In genomic region chr6:139307651-139308050, GRCm38 (mm10) we compare ENCODE assay signal across 12 mouse cellular contexts.
DNase-seq lines count a peak whose midpoint lies in the region; ATAC-seq lines count a peak whose summit lies in the region.
"Had no signal": no experiment of that assay in that cellular context is flagged by ENCODE, and none has a peak within 500 bp of the region (broad histone marks: within the 10 kb centered on the region; RNA-seq: fewer than 3 reads in every experiment).

No protein-coding gene starts in this region.

- no peak overlapping the region for H3K4me2 ChIP-seq in forebrain, embryonic 14.5 days (ENCODE audit: low read length)
- H3K4me2 ChIP-seq: embryonic facial prominence, embryonic 12.5 days; heart, embryonic 13.5 days; liver, embryonic 13.5 days had no signal

- DNase-seq in frontal cortex, postnatal 36 days (ENCODE audit: low spot score in 2 of 2): no peak
- peak; percentile 68 for DNase-seq in brain, adult 2 months (ENCODE audit: low read depth, low spot score)
- DNase-seq in forebrain, embryonic 14.5 days (ENCODE audit: low spot score): peak; percentile 42
- peak; percentile 4 to 5 for DNase-seq in layer of hippocampus, postnatal 36 days
- DNase-seq in left cerebral cortex, postnatal 36 days (ENCODE audit: low spot score in 2 of 2): no peak
- DNase-seq in thymus, postnatal 25 days: no peak
- DNase-seq in lung, postnatal 4 days: no peak
- DNase-seq: liver, embryonic 13.5 days had no signal

- H3K9me3 ChIP-seq in forebrain, embryonic 14.5 days (replicated peaks; ENCODE audit: control insufficient read depth, low read length): no peaks in the 10 kb centered on the region
- H3K9me3 ChIP-seq: embryonic facial prominence, embryonic 12.5 days; heart, embryonic 13.5 days; liver, embryonic 13.5 days had no signal

- 3% methylated on average over 5 of the region's 5 CpGs for WGBS in forebrain, embryonic 14.5 days

- no peaks in the 10 kb centered on the region for H3K36me3 ChIP-seq in forebrain, embryonic 14.5 days (ENCODE audit: control insufficient read depth, insufficient read depth, low read length)
- H3K36me3 ChIP-seq: embryonic facial prominence, embryonic 12.5 days; heart, embryonic 13.5 days; liver, embryonic 13.5 days had no signal

- no peak overlapping the region for H3K9ac ChIP-seq in forebrain, embryonic 14.5 days (ENCODE audit: low read length)
- H3K9ac ChIP-seq: embryonic facial prominence, embryonic 12.5 days; heart, embryonic 13.5 days; liver, embryonic 13.5 days had no signal

- 0 out of 2 replicates have a peak, but pooled peaks cover 3% of the 10 kb centered on the region for H3K4me1 ChIP-seq in forebrain, embryonic 14.5 days (ENCODE audit: control insufficient read depth, insufficient read depth, low read length)
- H3K4me1 ChIP-seq: embryonic facial prominence, embryonic 12.5 days; heart, embryonic 13.5 days; liver, embryonic 13.5 days had no signal

- H3K27me3 ChIP-seq in forebrain, embryonic 14.5 days (replicated peaks; ENCODE audit: control insufficient read depth, insufficient read depth, low read length): no peaks in the 10 kb centered on the region
- H3K27me3 ChIP-seq: embryonic facial prominence, embryonic 12.5 days; heart, embryonic 13.5 days; liver, embryonic 13.5 days had no signal

- no peak overlapping the region for H3K27ac ChIP-seq in forebrain, embryonic 14.5 days (ENCODE audit: low read depth, low read length)
- H3K27ac ChIP-seq: embryonic facial prominence, embryonic 12.5 days; heart, embryonic 13.5 days; liver, embryonic 13.5 days had no signal

- H3K4me3 ChIP-seq in forebrain, embryonic 14.5 days (ENCODE audit: low read depth, low read length): no peak overlapping the region
- H3K4me3 ChIP-seq: embryonic facial prominence, embryonic 12.5 days; heart, embryonic 13.5 days; liver, embryonic 13.5 days had no signal

- peak; percentile 67; the same call in 1 of the 2 replicates for ATAC-seq in frontal cortex, adult (ENCODE audit: low TSS enrichment)
- peak; percentile 81 for ATAC-seq in forebrain, embryonic 14.5 days
- ATAC-seq: intestine, postnatal 0 days had no signal

- intact Hi-C loops in left cerebral cortex, postnatal 36 days (cut with DNase I): no loop called here

Comparison
In these comparisons a context has a peak if more than half of its experiments do, and no peak if none do; other contexts are left out.
1. DNase-seq: peak in brain, adult 2 months (single experiment), forebrain, embryonic 14.5 days (single experiment) and layer of hippocampus, postnatal 36 days (2 of 2); none in frontal cortex, postnatal 36 days (0 of 2), left cerebral cortex, postnatal 36 days (0 of 2), thymus, postnatal 25 days (single experiment) and lung, postnatal 4 days (0 of 2).